ENCODE assay signal across 8 mouse cellular contexts in the genomic region with DNA sequence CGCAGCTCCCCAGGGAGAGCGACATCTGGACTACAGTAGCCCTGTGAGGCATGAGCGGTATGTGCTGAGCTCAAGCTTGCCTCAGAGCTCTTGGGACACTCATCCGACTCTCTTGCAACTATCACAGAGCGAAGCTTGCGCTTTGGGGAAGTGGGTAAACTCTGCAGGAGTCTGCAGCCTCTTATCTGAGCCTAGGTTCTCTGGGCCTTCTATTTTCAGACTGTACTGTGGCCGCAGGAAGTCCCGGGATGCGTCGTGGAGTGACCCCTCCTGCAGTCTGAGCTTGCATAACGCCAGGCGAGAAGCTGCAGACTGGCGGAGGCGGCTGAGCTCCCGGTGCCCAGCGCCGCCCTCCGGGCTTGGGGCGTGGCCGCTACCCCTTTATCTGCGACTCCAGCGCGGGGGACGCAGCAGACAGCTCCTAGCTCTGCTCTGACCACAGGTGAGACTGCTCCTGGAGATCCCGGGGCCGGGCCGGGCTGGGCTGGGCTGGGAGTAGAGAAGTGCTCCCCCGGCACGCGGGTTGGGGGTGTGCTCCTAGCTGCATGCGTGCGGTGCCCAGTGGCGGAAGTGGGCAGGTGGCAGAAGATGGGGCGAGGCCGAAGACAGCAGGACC. TPM values are rescaled to one million over a fixed set of nuclear protein-coding genes. Genes with fewer than 3 reads are reported as not detected.
DNase-seq lines count a peak whose midpoint lies in the region; ATAC-seq and TF ChIP-seq lines count a peak whose summit lies in the region.

A gene (plus strand): TSS at position 103 of the 616 bp plus-strand sequence.

- peak; percentile 37 for DNase-seq in NIH3T3 (ENCODE audit: low read depth)
- DNase-seq in cerebellum, postnatal 10 days: peak; percentile 65 to 71
- DNase-seq in frontal cortex, postnatal 14 days (ENCODE audit: low spot score in 2 of 2): peak; percentile 56 to 61
- peak; percentile 56 for DNase-seq in hindbrain, embryonic 11.5 days (ENCODE audit: low spot score)
- peak; percentile 64 to 72 for DNase-seq in layer of hippocampus, postnatal 14 days (ENCODE audit: low spot score in 2 of 2)
- peak; percentile 85 for DNase-seq in lung, postnatal 0 days (ENCODE audit: low spot score)
- DNase-seq in thymus, adult 2 months: peak; percentile 69

- no peak for TF ChIP-seq POLR2A in olfactory bulb, adult 2 months (IDR thresholded peaks at IDR 0.05; ENCODE audit: insufficient read depth, low read depth, low read length)
- TF ChIP-seq POLR2A in thymus, adult 2 months (IDR thresholded peaks at IDR 0.05; ENCODE audit: control insufficient read depth, extremely low read depth, insufficient read depth, low read length, poor library complexity): no peak

- WGBS in hindbrain, embryonic 11.5 days: 3% methylated on average over 35 of the region's 35 CpGs
- WGBS in lung, postnatal 0 days: 3% methylated on average over 34 of the region's 35 CpGs
- WGBS in olfactory bulb, adult 2 months: 7% methylated on average over 35 of the region's 35 CpGs
- WGBS in thymus, adult 2 months: 3% methylated on average over 35 of the region's 35 CpGs

- peak; percentile 22 for TF ChIP-seq CTCF in lung, postnatal 0 days (IDR thresholded peaks at IDR 0.05)
- no peak for TF ChIP-seq CTCF in olfactory bulb, adult 2 months (IDR thresholded peaks at IDR 0.05; ENCODE audit: insufficient read depth, low read depth, low read length)
- 0 out of 2 replicates have a peak, but pooled peaks have one; percentile 18 for TF ChIP-seq CTCF in thymus, adult 2 months (IDR thresholded peaks at IDR 0.05; ENCODE audit: borderline replicate concordance, control insufficient read depth, extremely low read depth, insufficient read depth, low read length, poor library complexity)

- H3K27me3 ChIP-seq in hindbrain, embryonic 11.5 days (ENCODE audit: control insufficient read depth, insufficient read depth, low read length): no peaks in the 10 kb centered on the region
- no peaks in the 10 kb centered on the region for H3K27me3 ChIP-seq in lung, postnatal 0 days (replicated peaks; ENCODE audit: insufficient read depth, low read length)
- no peaks in the 10 kb centered on the region for H3K27me3 ChIP-seq in thymus, adult 2 months (ENCODE audit: control insufficient read depth, insufficient read depth, low read length)

- H3K9me3 ChIP-seq in hindbrain, embryonic 11.5 days (ENCODE audit: control insufficient read depth, low read length): no peaks in the 10 kb centered on the region
- no peaks in the 10 kb centered on the region for H3K9me3 ChIP-seq in lung, postnatal 0 days (ENCODE audit: low read length)

- no peak within 1 kb of the TSS for H3K27ac ChIP-seq in hindbrain, embryonic 11.5 days (ENCODE audit: low read depth, low read length)
- peak within 1 kb of the TSS; percentile 85 for H3K27ac ChIP-seq in lung, postnatal 0 days (ENCODE audit: low read length)
- peak within 1 kb of the TSS; percentile 64 for H3K27ac ChIP-seq in olfactory bulb, adult 2 months (ENCODE audit: insufficient read depth, low read depth, low read length)
- H3K27ac ChIP-seq in thymus, adult 2 months (ENCODE audit: control insufficient read depth, insufficient read depth, low read length): peak within 1 kb of the TSS; percentile 89

- H3K4me1 ChIP-seq in hindbrain, embryonic 11.5 days (replicated peaks; ENCODE audit: control insufficient read depth, insufficient read depth, low read length): no peaks in the 10 kb centered on the region
- H3K4me1 ChIP-seq in lung, postnatal 0 days (ENCODE audit: insufficient read depth, low read depth, low read length): peaks cover 17% of the 10 kb centered on the region; the same call in 1 of the 2 replicates
- peaks cover 38% of the 10 kb centered on the region for H3K4me1 ChIP-seq in olfactory bulb, adult 2 months (ENCODE audit: control insufficient read depth, insufficient read depth, low read length)
- peaks cover 41% of the 10 kb centered on the region for H3K4me1 ChIP-seq in thymus, adult 2 months (replicated peaks; ENCODE audit: control insufficient read depth, insufficient read depth, low read length)

- H3K4me2 ChIP-seq in hindbrain, embryonic 11.5 days (replicated peaks; ENCODE audit: low read depth, low read length): peak within 1 kb of the TSS; percentile 98
- peak within 1 kb of the TSS; percentile 94 for H3K4me2 ChIP-seq in lung, postnatal 0 days (replicated peaks; ENCODE audit: low read depth, low read length)

- H3K9ac ChIP-seq in hindbrain, embryonic 11.5 days (ENCODE audit: low read depth, low read length): peak within 1 kb of the TSS; percentile 67
- H3K9ac ChIP-seq in lung, postnatal 0 days (replicated peaks; ENCODE audit: low read depth): peak within 1 kb of the TSS; percentile 48

- peak within 1 kb of the TSS; percentile 51 for H3K4me3 ChIP-seq in hindbrain, embryonic 11.5 days (ENCODE audit: low read depth, low read length)
- H3K4me3 ChIP-seq in lung, postnatal 0 days (ENCODE audit: low read depth, low read length): peak within 1 kb of the TSS; percentile 55
- peak within 1 kb of the TSS; percentile 54 for H3K4me3 ChIP-seq in olfactory bulb, adult 2 months (ENCODE audit: insufficient read depth, low read depth, low read length)
- peak within 1 kb of the TSS; percentile 57 for H3K4me3 ChIP-seq in thymus, adult 2 months (ENCODE audit: control insufficient read depth, insufficient read depth, low read length)

- ATAC-seq in hindbrain, embryonic 11.5 days (ENCODE audit: low FRiP score): peak; percentile 67
- ATAC-seq in lung, postnatal 0 days: peak; percentile 80

- TF ChIP-seq EP300 in lung, postnatal 0 days (IDR thresholded peaks at IDR 0.05): peak; percentile 36; the same call in 1 of the 2 replicates

- no peaks in the 10 kb centered on the region for H3K36me3 ChIP-seq in hindbrain, embryonic 11.5 days (ENCODE audit: control insufficient read depth, insufficient read depth, low read length)
- no peaks in the 10 kb centered on the region for H3K36me3 ChIP-seq in lung, postnatal 0 days (ENCODE audit: insufficient read depth, low read length)
- H3K36me3 ChIP-seq in thymus, adult 2 months (ENCODE audit: control insufficient read depth, insufficient read depth, low read length): no peaks in the 10 kb centered on the region

RNA-seq across cellular contexts. Expression of the gene that starts here (rescaled TPM):
- 1.7 and 2.5 TPM in 2 replicates for polyA plus RNA-seq in hindbrain, embryonic 11.5 days (2014; fragmentation: Nextera tagmentation; extraction: Ambion mirVana)
- 10 to 100 TPM; 47.7 to 54.8 TPM for total RNA-seq in layer of hippocampus, postnatal 14 days (2021)
- polyA plus RNA-seq in lung, postnatal 0 days (2015; fragmentation: Nextera tagmentation; extraction: Ambion mirVana): 27.5 and 33.0 TPM in 2 replicates
- polyA plus RNA-seq in olfactory bulb, adult 2 months (2012; ENCODE audit: insufficient read depth, insufficient read length, low replicate concordance, missing spikeins): not detected in 2 replicates
- polyA plus RNA-seq in thymus, adult 2 months (2012; rRNA removed): 47.6 and 52.0 TPM in 2 replicates
